Mouse (Mus musculus) testis, adult 2 months (tissue): ENCODE data around the gene Gng11. TPM values are rescaled to one million over a fixed set of nuclear protein-coding genes. Genes with fewer than 3 reads are reported as not detected.
A peak's percentile ranks its signal among the peaks of the same experiment; 100 is the strongest.

Experiments used
- H3K27ac ChIP-seq: fragments of 200-500 bp; 2 replicates; pipeline ENCODE4 v1.5.1; 2012; ENCODE audit warnings: low read depth, low read length; ENCODE audit not compliant: control insufficient read depth, insufficient read depth
- H3K27me3 ChIP-seq: fragments of 200-500 bp; 2 replicates; pipeline ENCODE4 v1.6.1; 2012; ENCODE audit warnings: mild to moderate bottlenecking, low read length, moderate library complexity; ENCODE audit not compliant: control insufficient read depth, insufficient read depth
- H3K36me3 ChIP-seq: fragments of 200-500 bp; 2 replicates; pipeline ENCODE4 v1.6.1; 2012; ENCODE audit warnings: mild to moderate bottlenecking, low read length; ENCODE audit not compliant: control insufficient read depth, insufficient read depth
- H3K4me1 ChIP-seq: fragments of 200-500 bp; 2 replicates; pipeline ENCODE4 v1.6.1; 2012; ENCODE audit warnings: low read length; ENCODE audit not compliant: control insufficient read depth, insufficient read depth
- H3K4me3 ChIP-seq: fragments of 200-500 bp; 2 replicates; pipeline ENCODE4 v1.5.1; 2012; ENCODE audit warnings: low read depth, mild to moderate bottlenecking, low read length, moderate library complexity, mixed read lengths; ENCODE audit not compliant: control insufficient read depth
- CTCF ChIP-seq: fragments of 200-500 bp; IDR thresholded peaks from 2 replicates; pipeline ENCODE4 v1.5.1; 2012; ENCODE audit warnings: low read depth, mild to moderate bottlenecking, inconsistent platforms, low read length, moderate library complexity; ENCODE audit not compliant: control insufficient read depth, insufficient read depth, insufficient replicate concordance
- POLR2A ChIP-seq: fragments of 200-500 bp; IDR thresholded peaks from 2 replicates; pipeline ENCODE4 v1.6.1; 2012; ENCODE audit warnings: low read depth, mild to moderate bottlenecking, inconsistent platforms, low read length, moderate library complexity; ENCODE audit not compliant: control insufficient read depth
- polyA plus RNA-seq: library from polyadenylated mRNA; depleted of rRNA; stranded (reverse); fragments of >200 nt; gene quantifications from 2 replicates; pipeline ENCODE4 v1.2.3, GENCODE M21; 2012; rRNA removed

Gng11 gene
- polyA plus RNA-seq, result 0.11 and 0.70 TPM in 2 replicates

- Histone ChIP-seq H3K27ac (no peak within 1 kb of the TSS; the same call in 1 of the 2 replicates), H3K4me1 (no peaks in the 10 kb centered on the region; the same call in 1 of the 2 replicates), H3K36me3 (no peaks in the 10 kb centered on the region), H3K27me3 (no peaks in the 10 kb centered on the region), H3K4me3 (peak within 1 kb of the TSS; percentile 56)
- TF ChIP-seq CTCF, result no peak
- no peak for TF ChIP-seq POLR2A
These were observed at the start of gene Gng11 for GRCm38 (mm10) chr6:4003890-4004306. TSS of gene Gng11 (plus strand) at chr6:4003904.

DNA sequence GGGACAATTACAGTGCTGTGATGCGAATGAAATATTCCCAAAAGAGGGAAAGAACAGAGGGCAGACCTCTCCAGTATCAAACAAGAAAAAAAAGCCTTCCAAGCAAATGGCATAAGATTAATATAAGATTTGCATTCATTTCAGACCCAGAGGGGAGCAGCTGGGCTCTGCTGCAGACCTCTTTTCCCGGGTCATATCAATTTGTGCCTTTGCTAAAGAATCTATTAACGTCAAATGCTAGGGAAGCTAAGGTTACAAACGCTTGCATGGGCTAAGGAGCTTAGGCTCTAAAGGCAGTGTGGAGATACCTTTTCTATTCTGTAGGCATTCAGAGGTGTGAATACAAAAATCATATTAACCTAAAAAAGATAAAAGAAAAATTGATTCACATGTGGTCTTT lies 48.7 kb upstream of the Gng11 start:
- Histone ChIP-seq H3K27ac (no peak overlapping the region), H3K27me3 (no peaks in the 10 kb centered on the region), H3K4me1 (no peaks in the 10 kb centered on the region), H3K4me3 (no peak overlapping the region), H3K36me3 (no peaks in the 10 kb centered on the region)
- TF ChIP-seq POLR2A, result no peak

DNA sequence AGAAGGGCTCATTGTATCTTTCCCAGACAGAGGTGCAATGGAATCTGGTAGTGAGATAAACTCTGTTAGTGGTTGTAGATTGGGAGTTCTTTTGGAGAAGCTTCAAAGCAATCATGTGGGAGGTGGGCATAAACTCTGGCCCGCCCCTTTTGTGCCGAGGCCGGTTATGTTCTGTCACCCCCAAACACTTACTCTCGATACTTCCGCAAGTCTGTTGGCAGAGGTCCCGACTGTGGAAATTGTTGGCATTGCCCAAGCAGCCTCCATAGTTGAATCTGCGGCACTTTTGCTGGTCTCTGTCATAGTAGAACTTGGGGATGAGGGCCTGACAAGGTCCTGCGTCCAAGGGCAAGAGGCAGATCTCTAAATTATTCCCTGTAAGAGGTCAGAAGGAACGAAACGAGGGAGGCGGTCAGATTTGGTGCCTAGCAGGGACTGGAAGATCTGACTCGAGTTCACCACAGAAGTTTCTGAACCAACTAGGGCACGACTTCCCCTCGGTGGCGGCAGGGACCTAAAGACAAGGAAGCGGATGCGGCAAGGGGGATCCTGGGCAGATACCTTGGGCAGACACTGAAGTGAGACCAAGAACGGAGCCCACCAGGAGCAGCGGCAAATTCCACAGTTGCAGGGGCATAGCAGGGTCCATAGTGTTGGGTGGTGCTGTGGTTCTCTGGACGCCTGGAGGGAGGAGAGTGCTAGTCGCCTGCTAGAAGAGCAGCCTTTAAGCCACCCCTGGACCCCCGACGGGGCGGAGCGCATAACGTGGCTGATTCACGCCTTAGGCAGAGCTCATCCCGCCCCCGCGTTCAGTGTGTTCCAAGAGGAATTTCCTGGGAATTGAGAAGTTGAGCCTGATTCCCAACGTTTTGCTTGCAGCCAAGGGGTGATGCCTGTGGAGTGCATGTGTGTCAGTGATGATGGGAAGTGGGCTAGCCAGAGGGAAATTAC lies 35.8 kb upstream of the Gng11 start:
- H3K27me3 ChIP-seq, result no peaks in the 10 kb centered on the region
- peaks cover 7% of the 10 kb centered on the region for H3K4me1 ChIP-seq
- no peak overlapping the region for H3K27ac ChIP-seq
- no peak for TF ChIP-seq CTCF
- TF ChIP-seq POLR2A, result no peak
- no peaks in the 10 kb centered on the region for H3K36me3 ChIP-seq
- peak overlapping the region; percentile 20 for H3K4me3 ChIP-seq

GRCm38 (mm10) chr6:3973679-3974078 lies 30.0 kb upstream of the Gng11 start:
- H3K36me3 ChIP-seq, result no peaks in the 10 kb centered on the region
- no peak for TF ChIP-seq POLR2A
- no peak for TF ChIP-seq CTCF
- no peak overlapping the region for H3K4me3 ChIP-seq
- no peak overlapping the region for H3K27ac ChIP-seq
- no peaks in the 10 kb centered on the region for H3K4me1 ChIP-seq
- no peaks in the 10 kb centered on the region for H3K27me3 ChIP-seq

DNA sequence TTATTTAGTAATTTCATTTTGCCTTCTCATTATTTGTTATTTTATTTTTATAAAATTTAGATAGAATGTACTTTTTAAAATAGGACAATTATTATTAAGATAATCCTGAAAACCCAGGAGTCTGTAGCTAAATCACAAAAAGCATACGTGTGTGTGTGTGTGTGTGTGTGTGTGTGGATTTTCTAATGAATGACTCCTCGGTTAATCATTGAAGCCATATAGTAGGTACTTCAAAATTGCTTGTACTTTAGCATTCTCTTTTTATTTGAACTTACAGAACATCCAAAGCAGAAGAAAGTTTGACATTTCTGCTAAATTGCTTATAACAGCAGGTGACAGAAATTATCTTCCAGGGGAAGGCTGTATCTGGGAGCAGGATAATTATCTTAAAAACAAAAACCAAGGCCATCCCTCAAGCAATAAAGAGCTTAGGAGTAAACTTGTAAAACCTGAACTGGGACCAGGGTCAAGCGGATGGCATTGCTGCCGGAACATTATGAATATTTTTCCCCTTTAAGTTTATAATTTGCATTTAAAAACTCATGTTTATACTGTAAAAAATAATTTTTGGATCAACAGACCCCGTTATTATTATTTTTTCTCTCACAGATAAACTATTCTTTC lies 20.9 kb upstream of the Gng11 start:
- no peaks in the 10 kb centered on the region for H3K4me1 ChIP-seq

GRCm38 (mm10) chr6:3988750-3989149 lies 15.0 kb upstream of the Gng11 start, which contains the start of gene Tfpi2:
TSS of gene Tfpi2 (minus strand) at chr6:3988919.
- Histone ChIP-seq H3K27ac (no peak within 1 kb of the TSS), H3K27me3 (no peaks in the 10 kb centered on the region), H3K4me3 (no peak within 1 kb of the TSS), H3K36me3 (no peaks in the 10 kb centered on the region), H3K4me1 (no peaks in the 10 kb centered on the region)
- TF ChIP-seq POLR2A (no peak), CTCF (no peak)

More for the DNA sequence above, 20.9 kb upstream of the Gng11 start:
- Histone ChIP-seq H3K36me3 (no peaks in the 10 kb centered on the region), H3K27me3 (no peaks in the 10 kb centered on the region), H3K27ac (no peak overlapping the region), H3K4me3 (no peak overlapping the region)
- TF ChIP-seq POLR2A (no peak), CTCF (no peak)

- Histone ChIP-seq H3K4me1 (no peaks in the 10 kb centered on the region), H3K27me3 (no peaks in the 10 kb centered on the region), H3K36me3 (no peaks in the 10 kb centered on the region), H3K27ac (no peak within 1 kb of the TSS), H3K4me3 (no peak within 1 kb of the TSS)
- no peak for TF ChIP-seq POLR2A
- TF ChIP-seq CTCF, result no peak
These were observed 10.2 kb upstream of the Gng11 start, which contains the start of gene Gngt1 for GRCm38 (mm10) chr6:3993492-3993891. TSS of gene Gngt1 (plus strand) at chr6:3993792.
